Mouse (Mus musculus): ENCODE data around the gene Trp53tg5.

Trp53tg5 gene

DNA sequence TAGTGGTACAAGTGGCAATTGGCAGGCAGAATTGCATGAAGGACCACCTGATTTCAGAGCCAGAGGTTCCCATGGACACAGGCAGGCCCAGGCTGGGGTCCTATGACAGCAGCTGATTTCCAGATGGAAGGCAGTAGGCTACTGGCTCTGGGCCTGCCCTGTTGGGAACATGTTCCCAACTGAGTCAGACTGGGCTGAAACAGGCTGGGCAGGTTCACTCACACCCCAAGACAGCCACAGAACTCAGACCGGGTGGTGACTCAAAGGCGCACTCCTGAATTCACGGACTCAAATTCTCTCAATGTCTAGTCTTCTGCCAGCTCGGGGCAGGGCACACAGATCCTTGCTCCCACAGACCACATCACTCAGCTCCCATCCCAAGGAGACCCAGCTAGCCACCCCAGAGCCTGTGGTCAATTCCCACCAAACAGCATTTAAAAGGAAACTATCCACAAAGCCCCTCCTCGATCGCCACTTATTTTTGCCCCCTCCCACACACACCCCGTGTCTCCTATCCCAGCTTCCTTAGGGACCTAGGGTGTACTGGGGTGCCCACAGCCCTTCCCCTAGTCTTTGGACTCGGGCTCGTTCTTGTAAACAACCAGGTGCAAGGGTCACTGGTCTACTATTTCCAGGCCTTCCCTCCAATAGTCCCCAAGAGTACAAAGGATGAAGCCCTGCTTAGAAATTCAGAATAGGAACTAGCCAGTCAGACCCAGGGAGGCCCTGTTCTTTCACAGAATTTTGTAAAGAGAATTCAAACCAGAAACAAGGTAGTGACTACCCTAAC lies 41.7 kb downstream of the Trp53tg5 start:
- DNase-seq = peak; percentile 66 to 85

DNA sequence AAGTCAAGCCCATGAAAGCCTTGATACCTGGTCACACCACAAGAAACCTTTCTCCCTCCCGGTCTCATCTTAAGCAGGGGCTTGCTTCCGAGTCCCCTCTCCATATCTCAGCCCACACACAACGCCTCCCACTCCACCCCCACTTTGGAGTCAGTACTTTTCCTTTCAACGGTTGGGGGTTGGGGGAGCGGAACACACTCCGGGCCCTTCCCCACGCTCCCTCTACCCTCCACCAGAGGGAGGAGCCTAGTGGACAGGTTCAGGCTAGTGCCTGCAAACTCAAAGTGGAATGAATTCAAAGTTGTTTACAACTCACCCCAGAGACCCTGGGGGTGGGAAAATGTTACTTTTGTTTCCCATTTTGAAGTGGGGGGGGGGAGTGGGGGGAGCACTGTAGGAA lies 42.8 kb downstream of the Trp53tg5 start:
- DNase-seq = peak; percentile 72 to 83

- DNase-seq = no peak
These were observed 43.5 kb downstream of the Trp53tg5 start for GRCm38 (mm10) chr2:164429881-164430615.

DNA sequence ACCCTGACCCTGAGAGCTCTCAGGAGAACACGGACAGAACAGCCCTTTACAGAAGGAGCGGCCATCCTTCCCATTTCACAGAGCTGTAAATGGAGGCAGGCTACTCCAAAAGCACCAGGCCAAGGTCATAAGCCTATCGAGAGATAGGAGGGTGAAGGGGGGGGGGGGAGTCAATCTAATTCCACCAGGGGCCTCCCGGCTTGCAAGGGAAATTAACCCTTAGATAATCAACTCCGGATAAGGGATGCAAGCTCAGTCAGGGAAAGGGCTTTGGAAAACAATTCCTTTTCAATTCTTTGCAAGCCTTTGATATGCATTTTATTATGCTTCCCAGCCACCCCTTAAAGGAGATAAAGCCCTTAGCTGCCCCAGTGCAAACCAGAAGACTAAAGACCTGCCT lies 45.1 kb downstream of the Trp53tg5 start:
- DNase-seq = no peak

DNA sequence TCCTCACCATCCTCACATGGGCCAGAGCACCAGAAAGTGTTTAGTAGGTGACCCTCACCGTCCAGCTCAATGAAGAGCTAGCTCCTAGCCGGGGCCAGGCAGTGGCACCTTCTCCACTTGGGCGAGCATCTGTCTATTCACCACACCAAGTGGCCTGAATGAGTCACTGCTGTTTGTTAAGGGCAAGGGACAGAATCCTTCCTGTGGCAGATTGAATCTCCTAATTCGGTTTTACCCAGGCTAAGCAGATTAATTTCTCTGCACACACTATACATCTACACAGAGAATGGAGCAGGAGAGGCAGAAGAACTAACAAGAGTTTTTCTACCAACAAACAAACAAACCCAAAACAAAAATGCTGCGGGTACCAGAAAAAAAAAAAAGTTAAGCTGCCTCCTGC lies 46.6 kb downstream of the Trp53tg5 start:
- no peak for DNase-seq

DNA sequence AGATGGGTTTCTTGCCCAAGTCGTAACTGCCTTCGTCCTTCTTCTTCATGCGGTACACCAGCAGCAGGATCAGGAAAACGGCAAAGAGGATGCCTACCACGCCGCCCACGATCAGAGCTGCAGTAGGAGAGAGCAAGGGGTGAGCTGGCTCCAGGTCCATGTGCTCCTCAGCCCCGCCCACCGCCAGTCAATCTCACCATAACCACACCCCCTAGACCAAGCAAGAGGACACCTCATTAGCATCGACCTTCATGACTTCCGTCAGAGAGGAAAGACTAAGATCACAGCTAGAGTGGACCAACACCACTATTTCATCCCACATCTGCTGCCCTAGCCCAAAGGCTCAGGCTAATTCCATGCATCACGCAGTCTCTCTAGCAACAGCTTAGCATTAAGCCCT lies 47.4 kb downstream of the Trp53tg5 start:
- peak; percentile 63 to 82 for DNase-seq

DNA sequence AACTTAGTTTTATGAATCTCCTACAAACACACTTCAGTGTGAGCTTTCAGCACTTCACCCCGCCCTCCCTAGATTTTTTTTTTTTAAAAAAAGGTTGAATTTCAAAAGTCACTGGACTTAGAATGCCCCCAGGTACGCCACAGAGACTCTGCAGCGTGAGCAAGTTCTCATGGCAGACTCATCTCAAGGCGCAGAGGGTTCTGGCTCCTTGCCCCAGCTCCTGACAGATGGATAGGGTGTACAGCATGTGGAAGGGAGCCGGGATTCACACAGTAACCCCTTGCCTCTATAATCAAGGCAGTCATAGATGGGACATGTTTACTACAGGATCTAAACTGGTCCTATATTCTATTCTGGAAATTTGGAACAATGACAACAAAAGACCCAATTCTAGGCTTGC lies 48.1 kb downstream of the Trp53tg5 start:
- peak; percentile 78 to 88 for DNase-seq

DNA sequence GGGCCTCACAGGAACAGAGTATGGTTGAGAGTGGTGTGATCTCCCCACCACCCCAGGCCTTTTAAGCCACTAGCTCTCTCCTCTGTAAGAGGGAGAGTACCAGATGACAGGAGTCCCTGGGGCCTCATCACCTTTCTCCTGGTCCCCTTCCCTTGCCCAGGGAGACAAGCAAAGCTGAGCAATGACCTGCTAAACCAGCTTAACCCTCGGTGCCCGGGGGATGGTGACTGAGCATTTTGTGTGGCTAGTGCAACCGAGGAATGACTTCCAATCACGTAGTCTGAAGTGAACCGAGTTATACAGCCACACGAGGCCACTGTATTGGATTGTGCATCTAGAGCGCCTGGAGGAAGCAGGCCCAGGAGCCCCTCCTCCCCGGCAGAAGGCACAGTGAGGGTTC lies 49.1 kb downstream of the Trp53tg5 start:
- DNase-seq = no peak

DNA sequence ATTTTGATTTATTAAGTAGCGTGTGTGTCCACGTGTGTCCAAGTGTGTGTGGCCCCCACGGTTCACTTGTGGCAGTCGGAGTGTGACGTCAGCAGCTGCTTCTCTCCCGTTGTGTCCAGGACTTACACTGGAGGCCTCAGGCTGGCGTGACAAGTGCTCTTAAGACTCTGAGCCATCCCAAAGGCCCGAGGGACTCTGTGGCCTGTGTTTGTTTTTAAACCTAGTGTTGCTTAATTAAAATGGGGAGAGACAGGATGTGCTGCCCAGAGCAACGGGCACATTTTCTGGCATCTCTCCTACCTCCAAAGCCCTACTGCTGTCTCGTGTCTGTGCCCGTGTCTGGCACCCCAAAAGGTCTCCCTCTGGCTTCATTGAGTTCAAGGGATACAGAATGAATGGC lies 50.1 kb downstream of the Trp53tg5 start:
- peak in 1 of 2 experiments; percentile 67 for DNase-seq

DNA sequence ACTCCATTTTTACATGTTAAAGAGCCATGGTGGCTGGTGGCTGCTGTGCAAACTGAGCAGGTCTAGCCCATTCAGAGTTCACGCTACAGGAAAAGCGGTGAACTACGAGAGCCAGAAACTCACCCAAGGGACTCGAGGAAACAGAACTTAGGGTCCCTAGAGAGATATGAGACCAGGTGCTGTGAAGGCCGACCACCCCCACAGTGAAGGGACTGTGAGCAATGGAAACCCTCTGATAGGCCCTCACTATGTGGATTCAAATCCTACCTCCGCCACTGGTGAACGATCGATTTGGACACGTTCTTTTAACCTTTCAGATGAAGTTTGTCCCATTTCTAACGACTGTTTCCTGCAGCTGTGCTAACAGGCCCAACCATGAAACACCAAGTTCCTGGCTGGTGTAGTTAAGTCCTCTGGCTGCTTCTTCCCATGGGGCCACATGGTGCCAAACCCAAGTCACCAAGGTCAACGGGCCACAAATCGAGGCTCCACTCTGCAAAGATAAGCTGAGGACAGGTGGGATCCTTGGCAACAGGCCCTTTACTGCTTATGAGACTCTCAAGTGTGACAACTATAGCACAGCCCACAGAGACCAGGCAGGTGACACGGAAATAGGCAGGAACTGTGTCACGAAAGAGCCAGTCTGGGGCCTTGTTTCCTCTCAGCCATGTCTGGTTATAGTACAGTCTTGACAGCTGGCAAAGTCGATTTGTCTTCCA lies 50.7 kb downstream of the Trp53tg5 start:
- DNase-seq = peak in 1 of 2 experiments; percentile 59

DNA sequence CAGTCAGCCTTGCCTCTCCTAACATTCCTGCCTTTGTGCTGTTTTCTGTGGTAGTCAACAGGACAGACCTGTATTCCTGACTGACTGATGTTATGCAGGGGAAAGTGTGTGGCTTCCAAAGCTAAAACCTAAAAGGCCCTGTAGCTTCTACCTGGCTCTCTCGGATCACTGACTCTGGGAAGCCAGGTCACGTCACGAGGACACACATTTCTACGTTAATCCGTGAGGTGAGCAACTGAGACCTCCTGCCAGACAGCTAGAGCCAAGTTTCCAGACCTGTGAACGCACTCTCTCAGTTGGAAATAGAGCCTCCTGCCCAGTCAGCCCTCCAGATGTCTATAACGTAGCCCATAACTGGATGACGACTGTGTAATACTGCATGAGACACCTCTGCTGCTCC lies 51.5 kb downstream of the Trp53tg5 start:
- DNase-seq = peak; percentile 62 to 89

DNA sequence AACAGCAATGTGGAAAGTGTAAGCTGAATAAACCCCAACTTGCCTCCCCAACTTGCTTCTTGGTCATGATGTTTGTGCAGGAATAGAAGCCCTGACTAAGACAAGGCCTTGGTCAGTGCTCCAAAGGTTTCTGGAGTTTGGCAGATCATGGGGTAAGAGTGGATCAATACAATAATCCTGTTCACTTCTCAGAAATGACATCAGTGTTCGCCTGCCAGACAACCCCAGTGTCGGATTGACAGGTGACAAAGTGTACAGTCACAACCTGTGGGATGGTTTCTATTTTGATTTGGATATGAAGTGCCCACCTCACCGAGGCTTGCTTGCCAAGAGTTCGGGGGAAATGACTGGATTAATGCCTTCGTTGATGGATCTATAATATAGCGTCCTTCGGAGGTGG lies 52.2 kb downstream of the Trp53tg5 start:
- no peak for DNase-seq

Measured in kidney, postnatal 25 days (tissue).